Mouse (Mus musculus) heart, postnatal 0 days (tissue): ENCODE measurements at regions not wholly inside any gene's neighbourhood (a gene's known extent, or its start where the extent isn't known, plus 50 kb on each side); places are given as distances from the start of the nearest gene placed in this dataset.

ENCODE experiments used
- CTCF ChIP-seq: IDR thresholded peaks from 2 replicates; pipeline ENCODE4 v1.5.1; 2016; ENCODE audit warnings: antibody characterized with exemption, control low read depth, low read depth
- EP300 ChIP-seq: IDR thresholded peaks from 2 replicates; pipeline ENCODE4 v1.6.1; 2016; ENCODE audit warnings: antibody characterized with exemption, low read depth

DNA sequence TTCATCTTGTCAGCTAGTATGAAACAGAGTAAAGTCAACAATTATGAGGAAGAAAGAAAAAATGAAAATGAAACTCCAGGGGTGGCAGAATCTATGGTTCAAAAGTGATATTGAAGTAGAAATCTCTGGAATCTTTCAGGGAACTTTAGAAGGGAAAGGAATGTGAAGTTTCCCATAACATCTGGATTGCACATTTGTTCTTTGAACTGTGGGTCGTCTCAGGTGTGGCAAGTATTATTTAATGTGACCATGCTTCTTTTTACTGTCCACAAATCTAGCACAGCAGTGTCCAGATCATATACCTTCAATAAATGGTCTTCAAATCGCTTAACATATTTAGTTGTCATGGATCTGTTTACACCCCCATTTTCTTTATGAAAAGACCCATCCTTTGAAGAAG lies 71.2 kb upstream of the Tyw5 start:
- TF ChIP-seq CTCF: no peak
- TF ChIP-seq EP300: no peak
